Mouse (Mus musculus) spleen, adult 2 months (tissue): ENCODE data around the gene Smok3a.

ENCODE experiments used
- CTCF ChIP-seq: fragments of 200-500 bp; IDR thresholded peaks from 2 replicates; pipeline ENCODE4 v1.5.1; 2011; ENCODE audit warnings: mild to moderate bottlenecking, inconsistent platforms; ENCODE audit not compliant: insufficient read depth, insufficient read length, insufficient replicate concordance; ENCODE audit errors: extremely low read depth
- POLR2A ChIP-seq: fragments of 200-500 bp; IDR thresholded peaks from 2 replicates; pipeline ENCODE4 v1.6.1; 2011; ENCODE audit warnings: low read depth, low read length, inconsistent platforms

DNA sequence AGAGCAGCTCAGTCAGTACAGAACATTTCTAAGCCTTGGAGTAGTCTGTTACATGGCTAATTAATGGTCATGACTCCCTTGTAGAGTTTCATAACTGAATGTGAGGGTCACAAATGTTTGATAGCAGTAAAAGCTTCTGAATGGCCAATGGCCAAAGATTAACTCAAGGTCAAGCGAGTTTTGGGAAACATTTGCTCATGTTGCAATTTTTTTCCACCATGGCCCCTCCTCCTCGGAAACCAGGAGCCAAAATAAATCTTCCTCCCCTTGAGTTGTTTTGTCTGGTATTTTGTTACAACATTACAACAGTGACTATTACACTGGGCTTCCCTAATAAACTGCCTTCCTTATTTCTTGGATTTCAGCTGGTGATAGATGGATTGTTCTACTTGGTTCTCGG lies 54.6 kb downstream of the Smok3a start:
- no peak for TF ChIP-seq CTCF
- no peak for TF ChIP-seq POLR2A
